Mouse (Mus musculus) layer of hippocampus, adult 18-20 months (tissue): Measurements from ENCODE around the gene Galnt10. TPM values are rescaled to one million over a fixed set of nuclear protein-coding genes. Genes with fewer than 3 reads are reported as not detected.
A peak's percentile ranks its signal among the peaks of the same experiment; 100 is the strongest.

Experiments
- DNase-seq, 2 experiments: peaks; one replicate each; pipeline ENCODE4 v3.0.0; 2022; ENCODE audit warnings: low spot score in 2 of 2
- total RNA-seq, 2 experiments: library from RNA; stranded (reverse); gene quantifications; 2 replicates each; pipeline ENCODE4 v1.2.3; 2021

Galnt10 gene
- total RNA-seq, 2 experiments from 2014 or later = 6.1 to 7.0 TPM

GRCm38 (mm10) chr11:57688179-57688929 lies 43.1 kb downstream of the Galnt10 start:
- no peak for DNase-seq

DNA sequence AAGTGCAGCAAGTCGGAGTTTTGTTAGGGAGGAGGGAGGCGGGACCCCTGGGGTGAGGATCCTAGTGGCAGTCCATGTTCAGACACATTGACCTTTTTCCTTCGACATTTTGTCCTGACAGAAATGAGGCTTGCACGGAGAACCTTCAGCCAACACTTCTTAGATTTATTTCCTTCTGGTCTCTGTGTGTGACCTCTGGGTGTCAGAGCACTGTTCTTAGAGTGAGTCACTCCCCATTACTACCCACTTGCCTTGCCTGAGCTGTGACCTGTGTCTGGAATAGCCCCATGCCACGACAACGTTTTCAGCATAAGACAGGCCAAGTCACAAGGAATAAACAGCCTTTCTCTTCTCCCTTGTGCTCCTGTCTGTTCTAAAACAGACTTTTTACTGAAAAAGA lies 44.6 kb downstream of the Galnt10 start:
- DNase-seq = no peak

- DNase-seq = no peak
Measured at GRCm38 (mm10) chr11:57690836-57691235, 45.6 kb downstream of the Galnt10 start.

DNA sequence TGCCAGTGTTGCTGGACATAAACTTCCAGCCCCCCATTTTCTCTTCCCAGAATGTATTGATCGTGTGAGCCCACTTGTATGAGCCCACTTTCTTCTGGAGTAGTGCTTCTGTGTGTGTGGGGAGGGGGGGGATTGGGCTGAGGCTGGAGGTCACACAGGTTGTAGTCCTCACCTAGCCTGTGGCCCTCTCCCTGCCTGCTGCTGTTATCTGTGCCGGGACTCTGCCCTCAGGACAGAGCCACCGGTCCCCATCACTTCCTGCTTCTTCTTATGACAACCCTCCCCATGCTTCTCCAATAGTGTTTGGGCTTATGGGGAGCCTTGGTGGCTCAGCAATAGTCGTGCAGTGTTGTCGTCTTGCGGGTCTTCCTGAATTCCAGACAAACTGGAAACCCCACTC lies 46.7 kb downstream of the Galnt10 start:
- DNase-seq = no peak

DNA sequence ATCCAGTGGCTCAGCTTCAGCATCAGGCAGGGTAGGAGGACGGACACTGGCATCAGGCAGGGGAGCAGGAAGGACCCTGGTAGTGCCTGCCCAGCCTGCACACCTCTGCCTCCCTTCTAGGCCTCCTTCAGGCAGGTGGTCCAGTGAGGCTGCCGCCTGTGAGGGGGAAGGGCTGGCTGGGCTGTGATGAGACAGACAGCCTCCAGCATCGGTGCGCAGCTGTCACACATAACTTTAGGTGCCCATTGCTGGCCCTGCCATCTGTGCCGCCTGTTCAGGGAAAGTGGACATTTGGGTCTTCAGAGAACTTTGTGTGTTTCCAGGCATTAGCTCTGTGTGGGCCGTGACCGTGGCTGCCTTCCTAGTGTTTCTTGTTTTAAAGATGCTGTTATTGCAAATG lies 47.5 kb downstream of the Galnt10 start:
- no peak for DNase-seq

DNA sequence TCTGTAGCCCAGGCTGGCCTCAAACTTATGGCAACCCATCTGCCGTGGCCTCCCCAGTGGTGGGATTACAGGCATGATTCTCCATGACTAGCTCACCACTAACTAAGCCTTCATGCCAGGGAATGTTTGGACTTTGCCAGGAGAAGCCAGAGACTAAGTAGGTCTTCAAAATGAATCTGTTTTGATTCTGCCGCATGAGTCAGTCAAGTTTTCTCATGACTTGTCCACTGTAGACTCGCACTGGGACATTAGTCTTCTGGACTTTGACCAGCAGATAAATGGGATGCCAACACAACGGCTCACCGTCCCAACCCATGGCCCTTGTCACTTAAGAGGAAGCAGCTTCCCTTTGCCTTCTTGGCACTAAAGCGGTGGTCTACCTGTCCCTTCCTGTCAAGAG lies 49.2 kb downstream of the Galnt10 start:
- no peak for DNase-seq

DNA sequence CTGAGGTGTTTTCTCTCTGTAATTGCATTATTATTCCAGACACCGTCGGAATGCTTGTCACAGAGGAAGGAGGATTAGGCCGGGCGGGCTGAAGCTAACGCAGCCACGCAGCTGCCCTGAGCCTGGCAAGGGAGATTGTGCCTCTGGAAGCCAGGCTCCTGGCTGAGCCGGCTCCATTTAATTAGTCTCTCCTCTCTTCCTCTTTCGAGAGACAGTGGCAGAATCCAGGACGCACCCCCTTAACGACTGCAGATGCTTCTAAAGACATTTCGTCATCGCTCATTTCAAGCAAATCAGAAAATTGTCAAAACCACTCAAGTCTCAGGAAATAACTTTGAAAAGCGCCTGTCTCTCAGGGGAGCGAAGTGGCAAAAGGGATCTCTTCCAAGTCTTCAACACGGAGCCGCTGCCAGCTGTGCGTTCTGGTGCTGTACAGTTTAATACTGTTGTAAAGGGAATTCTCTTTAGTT lies 51.0 kb downstream of the Galnt10 start:
- no peak for DNase-seq

DNA sequence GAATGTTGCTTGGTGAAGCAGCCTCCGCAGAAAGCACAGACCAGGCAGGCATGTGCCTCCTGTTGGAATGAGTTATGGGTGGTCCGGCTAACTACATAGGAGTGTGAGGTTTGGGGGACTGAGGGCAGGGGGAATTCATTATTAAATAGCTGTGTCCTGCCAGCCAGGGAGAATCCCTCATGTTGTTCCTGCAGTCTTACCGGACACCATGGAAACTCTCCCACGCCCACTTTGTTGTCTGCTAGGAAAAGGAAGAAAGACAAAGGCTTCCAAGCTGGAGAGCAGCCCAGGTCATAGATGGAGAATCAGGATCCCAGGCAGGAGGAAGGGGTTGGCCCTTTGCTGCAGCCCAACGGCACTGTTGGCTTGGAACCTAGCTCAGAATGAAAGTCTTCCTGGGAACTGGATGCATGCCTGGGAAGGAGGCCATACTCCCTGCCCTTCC lies 51.6 kb downstream of the Galnt10 start:
- DNase-seq = no peak

DNA sequence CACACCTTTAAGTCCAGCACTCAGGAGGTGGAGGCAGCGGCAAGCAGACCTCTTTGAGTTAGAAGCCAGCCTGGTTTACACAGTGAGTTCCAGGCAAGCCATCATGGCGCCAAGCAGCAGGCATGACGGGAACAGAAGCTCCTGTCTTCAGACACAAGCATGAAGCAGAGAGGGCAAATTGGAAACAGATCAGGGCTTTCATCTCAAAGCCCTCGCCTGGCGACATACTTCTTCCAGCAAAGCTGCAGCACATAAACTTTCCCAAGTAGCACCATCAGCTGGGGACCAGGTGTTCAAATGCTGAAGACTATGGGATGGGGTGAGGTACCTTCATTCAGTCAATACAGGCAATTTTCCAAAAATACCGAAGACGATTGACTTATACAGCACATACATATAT lies 54.9 kb downstream of the Galnt10 start:
- no peak for DNase-seq

DNA sequence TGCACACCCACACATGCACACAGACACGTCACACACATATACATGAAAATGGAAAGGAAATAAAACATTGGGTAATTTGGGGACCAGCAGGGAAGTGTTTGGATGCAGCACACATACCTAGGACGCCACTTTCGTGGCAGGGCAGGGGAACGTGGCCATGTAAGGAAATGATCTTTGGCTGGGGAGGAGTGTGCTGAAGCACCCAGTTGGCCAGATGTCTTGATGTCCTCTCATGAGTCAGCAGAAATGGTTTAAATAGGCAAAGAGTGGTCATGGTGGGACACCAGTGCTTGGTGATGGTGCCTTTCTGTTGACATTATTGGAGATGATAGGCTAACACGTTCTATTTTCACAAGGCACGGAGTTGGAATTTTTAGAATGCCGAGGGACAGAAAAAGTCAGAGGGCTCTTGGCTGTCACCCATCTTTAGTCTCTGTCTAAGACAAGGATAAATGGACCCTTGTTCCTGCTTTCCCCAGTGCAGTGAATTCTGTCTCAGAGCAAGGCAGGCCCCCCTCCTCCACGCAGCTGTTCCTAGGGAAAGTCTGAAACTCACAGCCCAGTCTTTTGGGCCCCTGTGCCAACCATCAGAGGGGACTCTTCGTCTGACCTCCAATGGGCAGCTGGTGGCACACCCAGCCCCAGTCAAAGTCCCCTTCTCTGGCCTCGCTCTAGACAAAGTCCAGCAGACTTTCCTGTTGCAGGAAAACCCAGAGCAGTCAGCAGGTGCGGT lies 56.1 kb downstream of the Galnt10 start:
- peak in 1 of 2 experiments; percentile 29 for DNase-seq

- DNase-seq = no peak
Measured at GRCm38 (mm10) chr11:57701956-57702355, 56.7 kb downstream of the Galnt10 start.

- no peak for DNase-seq
Measured at GRCm38 (mm10) chr11:57706620-57707019, 61.4 kb downstream of the Galnt10 start.

- no peak for DNase-seq
Measured at GRCm38 (mm10) chr11:57707114-57707798, 62.0 kb downstream of the Galnt10 start.

GRCm38 (mm10) chr11:57708174-57709154 lies 63.2 kb downstream of the Galnt10 start:
- no peak for DNase-seq

DNA sequence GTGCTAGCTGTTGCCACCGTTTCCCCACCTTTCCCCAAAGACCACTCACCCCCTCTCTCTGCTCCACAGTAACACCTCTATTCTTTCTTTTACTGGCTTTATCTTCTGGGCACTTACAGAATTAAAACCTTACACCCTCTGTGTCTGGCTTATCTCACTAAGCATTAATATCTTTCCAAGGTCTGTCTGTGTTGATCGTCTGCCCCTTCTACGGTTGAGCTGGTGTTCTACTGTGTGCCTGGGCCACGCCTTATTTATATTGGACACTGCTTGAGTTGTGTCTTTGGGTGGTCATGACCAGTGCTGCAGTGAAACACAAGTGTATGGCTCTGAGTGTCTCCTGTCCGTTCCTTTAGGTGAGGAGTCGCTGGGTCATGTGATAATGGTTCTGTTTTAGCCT lies 68.7 kb downstream of the Galnt10 start:
- no peak for DNase-seq

DNA sequence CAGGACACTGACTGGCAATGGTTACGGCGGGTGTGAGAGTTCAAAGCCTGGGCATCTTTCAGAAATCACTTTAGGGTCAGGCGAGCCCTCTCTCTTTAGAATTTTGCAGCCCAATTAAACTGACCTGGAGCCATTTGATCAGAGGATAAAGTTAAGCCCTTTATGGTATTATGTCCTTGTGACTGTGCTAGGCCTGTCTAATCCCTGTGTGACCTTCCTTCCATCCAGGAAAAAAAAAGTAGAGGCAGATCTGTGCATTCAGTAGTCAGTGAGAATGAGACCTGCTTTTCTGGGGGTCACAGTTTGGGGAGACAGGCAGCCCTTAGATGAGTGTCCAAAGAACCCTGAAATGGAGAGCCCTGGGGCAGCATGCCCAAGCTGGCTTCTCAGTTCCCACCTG lies 71.5 kb downstream of the Galnt10 start:
- DNase-seq = no peak

GRCm38 (mm10) chr11:57717432-57717831 lies 72.2 kb downstream of the Galnt10 start:
- no peak for DNase-seq

- no peak for DNase-seq
Measured at GRCm38 (mm10) chr11:57718081-57718480, 72.8 kb downstream of the Galnt10 start.

DNA sequence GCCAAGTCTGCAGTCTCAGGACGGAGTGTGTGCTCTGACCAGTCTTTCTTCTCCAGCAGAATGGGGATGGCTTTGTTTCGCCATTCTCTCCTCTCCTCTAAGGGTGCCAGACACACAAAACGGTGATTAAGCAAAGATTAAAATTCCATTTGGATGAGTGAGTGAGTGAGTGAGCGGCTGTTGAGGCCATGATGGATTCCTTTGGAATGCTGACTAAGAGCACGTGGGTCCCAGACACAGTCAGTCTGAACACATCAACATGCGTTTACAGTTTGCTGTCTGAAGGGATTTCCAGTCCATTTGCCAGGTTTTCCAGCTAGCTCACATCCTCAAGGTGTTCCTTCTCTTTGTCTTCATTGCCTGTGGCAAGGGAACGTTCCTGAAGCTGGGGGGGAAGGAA lies 74.4 kb downstream of the Galnt10 start:
- no peak for DNase-seq

DNA sequence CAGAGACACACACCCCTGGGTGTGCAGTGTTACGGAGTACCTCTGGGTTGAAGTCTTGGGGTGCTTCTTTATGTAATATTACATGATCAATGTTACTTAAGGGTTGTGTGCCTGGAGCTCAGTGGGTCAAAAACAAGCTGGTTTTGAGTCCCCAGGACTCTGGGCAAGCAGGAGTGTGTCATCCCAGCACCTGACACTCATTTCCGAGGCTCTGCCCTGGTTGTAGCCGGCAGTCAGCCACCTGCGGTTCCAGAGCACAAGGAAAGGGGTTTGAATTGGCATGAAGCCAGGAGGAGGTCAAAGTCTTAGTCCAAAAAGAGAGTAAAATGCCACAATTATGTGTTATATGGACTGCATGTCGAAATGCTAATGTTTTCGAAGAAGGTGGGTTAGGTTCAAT lies 74.8 kb downstream of the Galnt10 start:
- DNase-seq = no peak
